Mouse (Mus musculus) WW6 (cell line): Measurements from ENCODE around the gene Tnks2.
"Not testable (repeated sequence)": the region's sequence is repeated elsewhere in the genome, so short reads cannot be mapped to it uniquely, and the experiment has no call there.

Experiments used
- DNase-seq: peaks from one replicate; pipeline ENCODE4 v3.0.0-alpha.2; 2013; ENCODE audit warnings: low read depth, low spot score

Tnks2 gene

DNA sequence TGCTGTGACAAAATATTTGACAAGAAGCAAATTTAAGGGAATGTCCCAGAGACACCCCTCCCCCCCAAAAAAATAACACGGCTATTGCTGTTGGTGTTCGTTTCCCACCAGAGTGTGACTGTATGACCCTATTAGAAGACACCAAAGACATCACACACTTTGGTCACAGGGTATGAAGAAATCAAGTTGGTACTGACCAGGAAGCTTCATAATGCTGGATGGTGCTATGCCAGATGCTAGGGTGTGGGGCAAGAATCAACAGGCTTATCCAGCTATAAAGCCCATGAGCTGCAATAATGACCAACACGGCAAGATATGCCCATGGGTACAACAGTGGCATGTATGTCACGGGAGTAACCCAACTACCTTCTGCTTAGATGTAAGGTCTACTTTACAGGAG, 11.3 kb upstream of the Tnks2 start:
- no peak for DNase-seq

- no peak for DNase-seq
Measured at GRCm38 (mm10) chr19:36827650-36828049, 6.4 kb upstream of the Tnks2 start.

DNA sequence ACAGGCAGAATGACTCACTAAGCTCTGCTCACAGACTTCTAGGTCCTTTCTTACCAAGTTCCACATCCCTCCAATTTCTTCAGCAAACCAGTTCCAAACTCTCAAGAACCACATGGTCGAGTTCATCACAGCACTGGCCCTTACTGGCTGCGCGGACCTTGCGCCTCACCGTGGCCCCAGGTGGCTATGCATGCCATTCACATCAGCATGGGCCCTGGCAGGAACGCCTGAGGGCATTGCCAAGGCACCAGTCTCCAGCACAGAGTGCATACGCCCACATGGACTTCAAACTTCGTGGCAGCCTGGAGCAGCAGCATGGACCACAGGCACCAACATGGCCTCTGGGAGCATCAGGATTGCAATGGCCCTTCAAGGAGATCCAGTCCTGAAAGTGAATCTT, 5.7 kb upstream of the Tnks2 start:
- no peak for DNase-seq

- no peak for DNase-seq
Measured at GRCm38 (mm10) chr19:36832951-36833787, 863 bp upstream of the Tnks2 start.

GRCm38 (mm10) chr19:36834532-36835431, 750 bp downstream of the Tnks2 start:
- DNase-seq: no peak

DNA sequence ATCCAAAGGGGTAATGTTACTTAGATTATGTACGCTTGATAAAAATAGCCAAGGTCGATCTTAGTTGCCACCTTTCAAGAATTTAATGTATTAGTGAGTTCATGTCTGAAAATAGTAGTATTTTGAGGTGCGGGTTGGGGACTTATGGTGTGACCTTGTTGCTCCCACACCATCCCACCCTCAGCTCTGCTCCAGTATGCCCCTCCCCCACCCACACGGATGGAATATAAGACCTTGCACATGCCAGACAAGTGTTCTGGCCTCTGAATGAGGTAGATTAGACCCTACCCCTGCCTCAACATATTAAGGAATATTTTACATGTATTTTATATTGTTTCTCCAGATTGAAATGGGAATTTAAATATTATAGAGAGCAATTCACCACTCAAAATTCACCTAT, 2.0 kb downstream of the Tnks2 start:
- DNase-seq: no peak

GRCm38 (mm10) chr19:36840301-36840700, 6.3 kb downstream of the Tnks2 start:
- DNase-seq: no peak

GRCm38 (mm10) chr19:36843866-36844265, 9.8 kb downstream of the Tnks2 start:
- no peak for DNase-seq

DNA sequence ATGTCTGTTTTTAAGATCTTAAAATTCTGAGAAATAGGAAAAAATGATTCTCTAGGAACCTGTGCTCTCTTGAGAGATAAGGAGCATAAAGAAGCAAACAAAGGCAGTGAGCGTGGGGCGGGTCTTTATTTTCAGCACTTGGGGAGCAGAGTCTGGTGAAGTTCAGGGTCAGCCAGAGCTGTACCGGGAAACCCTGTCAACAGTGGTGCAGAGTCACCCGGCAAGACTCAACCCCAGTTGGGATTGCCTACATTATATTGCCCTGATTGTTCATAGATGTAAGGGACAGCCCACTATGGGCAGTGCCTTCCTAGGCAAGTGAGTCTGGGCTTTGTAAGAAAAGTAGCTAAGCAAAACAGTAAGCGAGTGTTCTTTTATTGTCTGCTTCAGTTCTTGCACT, 11.9 kb downstream of the Tnks2 start:
- DNase-seq: no peak

- no peak for DNase-seq
Measured at GRCm38 (mm10) chr19:36853831-36854230, 19.8 kb downstream of the Tnks2 start.

DNA sequence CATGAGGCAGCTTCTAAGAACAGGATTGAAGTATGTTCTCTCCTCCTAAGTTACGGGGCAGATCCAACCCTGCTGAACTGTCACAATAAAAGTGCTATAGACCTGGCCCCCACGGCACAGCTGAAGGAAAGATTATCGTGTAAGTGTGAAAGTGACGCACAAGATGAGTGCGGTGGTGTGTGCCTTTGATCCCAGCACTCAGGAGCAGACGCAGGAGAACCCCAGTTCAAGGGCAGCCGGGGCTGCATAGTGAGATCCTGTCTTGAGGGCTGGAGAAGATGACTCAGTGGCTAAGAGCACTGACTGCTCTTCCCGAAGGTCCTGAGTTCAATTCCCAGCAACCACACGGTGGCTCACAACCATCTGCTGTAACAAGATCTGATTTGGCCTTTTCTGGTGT, 23.8 kb downstream of the Tnks2 start:
- DNase-seq: no peak

DNA sequence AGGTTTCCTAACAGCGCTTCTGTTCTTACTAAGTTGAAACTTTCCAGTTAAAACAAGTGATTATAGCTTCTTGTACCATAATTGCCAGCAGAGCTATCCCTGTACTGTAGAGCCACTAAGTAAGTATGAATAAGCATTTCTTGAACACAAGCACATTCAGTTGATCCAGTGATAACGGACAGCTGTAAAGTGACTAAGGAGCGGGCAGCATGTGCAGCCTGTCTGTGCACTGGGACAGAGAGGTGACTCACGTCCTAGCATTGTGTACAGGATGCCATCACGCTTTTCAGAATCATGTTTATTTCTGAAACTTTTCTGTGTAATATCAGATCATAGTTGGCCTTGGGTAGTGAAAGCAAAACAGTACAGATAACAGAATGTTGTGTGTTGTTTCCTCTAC, 26.4 kb downstream of the Tnks2 start:
- no peak for DNase-seq

DNA sequence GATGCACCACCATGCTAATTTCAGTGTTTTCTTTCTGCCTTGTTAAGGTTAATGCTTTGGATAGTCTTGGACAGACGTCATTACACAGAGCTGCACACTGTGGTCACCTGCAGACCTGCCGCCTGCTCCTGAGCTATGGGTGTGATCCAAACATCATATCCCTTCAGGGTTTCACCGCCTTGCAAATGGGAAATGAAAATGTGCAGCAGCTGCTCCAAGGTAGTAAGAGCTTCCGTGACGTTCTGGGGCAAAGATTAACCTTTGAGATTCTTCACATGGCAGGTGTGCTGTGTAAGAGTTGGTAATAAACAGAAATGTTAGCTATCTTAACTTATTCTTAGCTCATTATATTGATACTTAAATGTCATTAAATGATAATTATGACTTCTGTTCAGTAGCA, 31.9 kb downstream of the Tnks2 start:
- DNase-seq: no peak

DNA sequence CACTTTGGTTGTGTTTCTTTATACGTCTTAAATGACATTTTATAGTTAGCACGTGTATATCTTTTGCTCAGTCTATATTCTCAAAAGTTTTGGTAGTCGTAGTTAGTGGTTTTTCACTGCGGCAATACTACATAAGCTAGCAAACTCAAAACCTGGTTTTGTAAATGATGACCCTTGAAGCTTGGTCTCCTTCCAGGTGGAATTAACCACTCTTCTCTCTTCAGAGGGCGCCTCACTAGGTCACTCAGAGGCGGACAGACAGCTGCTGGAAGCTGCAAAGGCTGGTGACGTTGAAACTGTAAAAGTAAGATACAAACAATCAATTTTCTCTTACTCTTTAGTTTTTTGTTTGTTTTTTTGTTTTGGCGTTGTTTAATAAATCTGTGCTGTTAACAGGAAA, 33.4 kb downstream of the Tnks2 start:
- no peak for DNase-seq

- DNase-seq: not testable (repeated sequence)
Measured at GRCm38 (mm10) chr19:36868675-36869074, 34.6 kb downstream of the Tnks2 start.

DNA sequence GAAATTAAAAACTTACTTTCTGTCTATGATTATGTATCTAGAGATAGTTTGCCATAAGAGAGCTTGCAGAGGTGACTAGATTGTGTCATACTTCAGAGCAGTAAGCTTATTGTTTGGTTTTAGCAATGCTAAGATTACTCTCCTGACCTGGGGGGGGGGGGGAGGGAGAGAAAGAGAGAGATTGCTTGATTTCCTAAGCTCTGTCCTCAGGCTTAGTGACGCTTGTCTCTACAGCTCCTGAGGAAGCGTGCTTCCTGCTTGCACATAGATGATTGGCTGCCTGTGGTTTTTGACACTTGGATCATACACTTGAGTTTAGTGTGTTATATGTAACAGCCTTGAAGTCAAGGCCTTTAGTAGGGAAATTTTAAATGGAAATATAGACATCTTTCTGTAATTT, 40.6 kb downstream of the Tnks2 start:
- no peak for DNase-seq

DNA sequence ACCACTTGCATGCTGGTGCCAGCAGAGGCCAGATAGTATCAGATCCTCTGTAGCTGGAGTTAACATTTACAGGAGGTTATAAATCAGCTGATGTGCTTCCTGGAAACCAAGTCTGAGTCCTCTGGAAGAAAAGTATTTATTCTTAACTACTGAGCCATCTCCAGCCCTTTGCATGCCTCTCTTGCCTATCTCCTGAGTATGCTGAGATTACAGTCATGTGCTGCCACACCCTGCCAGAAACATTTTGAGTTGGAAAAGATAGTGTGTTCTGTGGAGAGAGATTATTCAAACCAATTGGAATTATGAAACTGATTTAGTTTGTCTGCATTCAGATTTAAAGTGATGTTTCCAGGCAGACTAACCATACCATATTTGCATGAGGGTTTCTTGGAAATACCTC, 43.3 kb downstream of the Tnks2 start:
- no peak for DNase-seq

DNA sequence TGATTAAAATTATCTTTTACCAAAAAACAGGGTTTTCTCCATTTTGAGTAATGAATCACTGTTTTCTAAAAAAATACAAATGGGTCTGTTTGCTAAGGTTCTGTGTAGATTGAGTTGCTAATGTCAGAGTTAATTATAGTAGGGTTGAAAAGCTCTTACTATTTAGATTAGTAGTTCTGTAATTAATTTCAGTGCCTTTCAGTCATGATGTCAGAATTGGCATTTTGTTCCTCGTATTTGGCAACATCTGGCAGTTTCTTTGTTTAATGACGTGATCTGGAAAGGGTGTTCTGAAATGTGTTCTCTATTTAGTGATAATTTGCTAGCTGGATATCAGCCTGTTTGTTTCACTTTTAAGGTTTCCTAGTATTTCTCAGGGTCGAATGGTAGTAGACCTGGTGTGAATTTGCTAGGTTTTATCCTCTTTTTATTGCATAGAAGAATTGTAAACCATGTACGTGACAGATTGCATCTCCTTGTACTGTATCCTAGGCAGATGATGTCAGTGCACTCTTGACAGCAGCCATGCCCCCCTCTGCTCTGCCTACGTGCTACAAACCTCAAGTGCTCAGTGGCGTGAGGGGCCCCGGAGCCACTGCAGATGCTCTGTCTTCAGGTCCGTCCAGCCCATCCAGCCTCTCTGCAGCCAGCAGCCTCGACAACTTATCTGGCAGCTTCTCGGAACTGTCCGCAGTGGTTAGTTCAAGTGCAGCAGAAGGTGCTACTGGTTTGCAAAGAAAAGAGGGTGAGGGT, 44.9 kb downstream of the Tnks2 start:
- DNase-seq: no peak

DNA sequence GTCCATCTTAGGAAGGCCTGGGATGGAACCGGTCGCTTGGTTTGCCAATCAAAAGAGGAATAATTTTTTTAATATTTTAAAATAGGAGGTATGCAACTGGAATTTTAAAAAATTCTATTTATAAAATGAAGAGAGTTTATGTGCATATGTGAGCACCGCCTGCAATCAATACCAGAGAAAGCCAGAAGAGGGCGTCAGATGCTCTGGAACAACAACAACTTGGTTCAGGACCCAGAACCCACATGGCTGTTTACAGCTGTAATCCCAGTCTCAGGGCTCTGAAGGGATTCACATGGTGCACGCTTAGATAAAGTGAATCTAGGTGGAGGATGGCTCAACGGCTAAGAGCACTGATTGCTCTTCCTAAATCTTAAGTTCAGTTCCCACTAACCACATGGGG, 49.1 kb downstream of the Tnks2 start:
- peak; percentile 31 for DNase-seq

DNA sequence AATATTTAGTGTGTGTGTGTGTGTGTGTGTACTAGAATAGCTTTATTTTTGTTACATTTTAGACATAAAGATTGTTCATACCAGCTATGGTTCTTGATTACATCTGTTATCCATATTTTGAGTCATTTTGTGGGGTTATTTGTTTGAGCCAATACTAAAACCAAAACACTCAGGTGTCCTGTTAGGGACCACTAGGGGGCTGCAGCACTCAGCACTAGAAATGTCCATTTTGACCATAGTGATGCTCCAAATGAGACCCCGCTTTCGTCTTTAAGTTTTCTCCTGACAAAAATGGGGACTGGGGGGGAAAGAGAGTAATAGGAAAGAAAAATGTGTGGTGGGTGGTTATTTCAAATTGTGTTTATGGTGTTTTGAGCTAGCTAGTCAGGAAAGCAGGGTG, 52.3 kb downstream of the Tnks2 start:
- DNase-seq: no peak

GRCm38 (mm10) chr19:36887706-36888105, 53.7 kb downstream of the Tnks2 start:
- no peak for DNase-seq

DNA sequence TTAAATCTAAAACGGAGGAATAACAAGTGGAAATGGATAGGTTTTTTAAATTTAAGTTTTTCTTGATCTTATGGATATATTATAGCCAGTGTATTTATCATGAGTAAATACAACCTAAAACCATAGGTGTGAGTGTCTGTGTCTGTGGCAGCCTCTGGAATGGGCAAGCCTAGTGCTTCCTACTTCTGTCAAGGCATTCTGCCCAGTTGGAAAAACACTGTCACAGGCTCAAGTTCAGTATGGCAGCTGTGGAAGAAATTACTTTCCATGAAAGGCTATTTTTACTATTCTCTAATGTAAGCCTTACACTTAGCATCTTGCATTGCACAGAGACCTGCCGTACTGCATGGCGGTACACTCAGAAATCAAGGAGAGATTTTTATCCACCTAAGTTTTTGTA, 57.7 kb downstream of the Tnks2 start:
- no peak for DNase-seq
